Mouse (Mus musculus): ENCODE measurements around the gene Dennd6b. TPM values are rescaled to one million over a fixed set of nuclear protein-coding genes. Genes with fewer than 3 reads are reported as not detected.

Gene Dennd6b
- polyA plus RNA-seq, 1 experiment from 2014 or later, result 14.2 TPM

DNA sequence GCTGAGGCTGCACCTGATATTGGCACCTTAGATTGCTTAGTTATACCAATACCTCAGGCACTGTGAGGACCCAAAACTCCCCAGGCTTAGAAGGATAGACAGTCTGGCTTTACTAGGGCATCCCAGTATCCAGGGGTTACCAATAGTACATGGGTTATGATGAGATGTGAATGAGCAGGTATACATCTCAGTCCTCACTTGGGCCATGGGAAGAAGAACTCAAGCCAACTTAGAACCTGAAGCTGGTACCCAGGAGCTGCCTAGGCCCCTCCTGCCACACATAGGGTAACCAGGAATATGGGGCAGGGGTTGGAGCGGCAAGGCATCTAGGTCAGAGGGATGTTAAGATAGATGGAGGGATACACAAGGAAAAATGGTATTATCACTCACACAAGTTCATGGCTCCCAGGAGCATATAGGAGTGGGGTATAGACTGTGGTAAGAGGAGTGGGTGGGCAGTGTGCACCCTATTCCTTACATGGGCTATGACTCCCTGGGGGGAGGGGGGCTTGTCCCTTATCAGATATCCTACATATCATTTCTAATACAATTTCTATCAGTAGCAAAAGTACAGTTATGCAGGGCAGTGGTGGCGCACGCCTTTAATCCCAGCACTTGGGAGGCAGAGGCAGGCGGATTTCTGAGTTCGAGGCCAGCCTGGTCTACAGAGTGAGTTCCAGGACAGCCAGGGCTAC lies 59.7 kb downstream of the Dennd6b start:
- no peak for DNase-seq (ENCODE audit: low spot score)

Small RNAs within 50 kb of the gene (microRNA-seq; reads per million reads assigned to microRNA genes)
- gene Mir6958 (ENCODE audit: borderline number of aligned reads) (not detected), gene Mir7118 (ENCODE audit: borderline number of aligned reads) (not detected)

Other genes starting within 250 kb of the Dennd6b start
- not detected in 2 replicates for gene Ttll8, start 242.1 kb downstream of the Dennd6b start, polyA plus RNA-seq (2015; fragmentation: Nextera tagmentation; extraction: Ambion mirVana)
- gene Mlc1, start 217.5 kb downstream of the Dennd6b start, polyA plus RNA-seq (2015; fragmentation: Nextera tagmentation; extraction: Ambion mirVana), result 0.08 TPM in 1 of 2 replicates, not detected in the other
- gene Mov10l1, start 213.6 kb downstream of the Dennd6b start, polyA plus RNA-seq (2015; fragmentation: Nextera tagmentation; extraction: Ambion mirVana), result 0.22 TPM in 1 of 2 replicates, not detected in the other
- gene Panx2, start 136.8 kb downstream of the Dennd6b start, polyA plus RNA-seq (2015; fragmentation: Nextera tagmentation; extraction: Ambion mirVana), result 0.04 and 0.06 TPM in 2 replicates
- gene Trabd, start 121.4 kb downstream of the Dennd6b start, polyA plus RNA-seq (2015; fragmentation: Nextera tagmentation; extraction: Ambion mirVana), result 40.1 and 42.2 TPM in 2 replicates
- gene Selenoo, start 107.4 kb downstream of the Dennd6b start, polyA plus RNA-seq (2015; fragmentation: Nextera tagmentation; extraction: Ambion mirVana), result 17.1 and 18.1 TPM in 2 replicates
- gene Tubgcp6, start 73.4 kb downstream of the Dennd6b start, polyA plus RNA-seq (2015; fragmentation: Nextera tagmentation; extraction: Ambion mirVana), result 9.8 and 12.5 TPM in 2 replicates
- gene Hdac10, start 67.8 kb downstream of the Dennd6b start, polyA plus RNA-seq (2015; fragmentation: Nextera tagmentation; extraction: Ambion mirVana), result 16.4 and 17.7 TPM in 2 replicates
- gene Mapk12, start 55.8 kb downstream of the Dennd6b start, polyA plus RNA-seq (2015; fragmentation: Nextera tagmentation; extraction: Ambion mirVana), result 1.2 TPM in 2 replicates
- gene Mapk11, start 46.9 kb downstream of the Dennd6b start, polyA plus RNA-seq (2015; fragmentation: Nextera tagmentation; extraction: Ambion mirVana), result 4.9 and 5.6 TPM in 2 replicates
- gene Plxnb2, start 15.7 kb downstream of the Dennd6b start, polyA plus RNA-seq (2015; fragmentation: Nextera tagmentation; extraction: Ambion mirVana), result 19.0 and 19.4 TPM in 2 replicates
- 30.8 and 38.2 TPM in 2 replicates for gene Ppp6r2, start 15.1 kb upstream of the Dennd6b start, polyA plus RNA-seq (2015; fragmentation: Nextera tagmentation; extraction: Ambion mirVana)
- 50.2 and 68.3 TPM in 2 replicates for gene Sbf1, start 118.8 kb upstream of the Dennd6b start, polyA plus RNA-seq (2015; fragmentation: Nextera tagmentation; extraction: Ambion mirVana)
- 0.57 and 0.75 TPM in 2 replicates for gene Adm2, start 126.2 kb upstream of the Dennd6b start, polyA plus RNA-seq (2015; fragmentation: Nextera tagmentation; extraction: Ambion mirVana)
- gene Miox, start 137.9 kb upstream of the Dennd6b start, polyA plus RNA-seq (2015; fragmentation: Nextera tagmentation; extraction: Ambion mirVana), result not detected in 2 replicates
- 40.5 and 42.9 TPM in 2 replicates for gene Lmf2, start 159.2 kb upstream of the Dennd6b start, polyA plus RNA-seq (2015; fragmentation: Nextera tagmentation; extraction: Ambion mirVana)
- 175 and 195 TPM in 2 replicates for gene Ncaph2, start 159.2 kb upstream of the Dennd6b start, polyA plus RNA-seq (2015; fragmentation: Nextera tagmentation; extraction: Ambion mirVana)
- 9.0 and 9.2 TPM in 2 replicates for gene Sco2, start 177.3 kb upstream of the Dennd6b start, polyA plus RNA-seq (2015; fragmentation: Nextera tagmentation; extraction: Ambion mirVana)
- gene Tymp, start 180.5 kb upstream of the Dennd6b start, polyA plus RNA-seq (2015; fragmentation: Nextera tagmentation; extraction: Ambion mirVana), result 1.9 and 2.1 TPM in 2 replicates
- 2.9 and 4.5 TPM in 2 replicates for gene Odf3b, start 182.8 kb upstream of the Dennd6b start, polyA plus RNA-seq (2015; fragmentation: Nextera tagmentation; extraction: Ambion mirVana)
- not detected in 2 replicates for gene Klhdc7b, start 188.4 kb upstream of the Dennd6b start, polyA plus RNA-seq (2015; fragmentation: Nextera tagmentation; extraction: Ambion mirVana)
- gene Syce3, start 214.0 kb upstream of the Dennd6b start, polyA plus RNA-seq (2015; fragmentation: Nextera tagmentation; extraction: Ambion mirVana), result not detected in 2 replicates
- 0.46 and 0.96 TPM in 2 replicates for gene Cpt1b, start 229.4 kb upstream of the Dennd6b start, polyA plus RNA-seq (2015; fragmentation: Nextera tagmentation; extraction: Ambion mirVana)
- 2.5 and 5.1 TPM in 2 replicates for gene C730034F03Rik, start 233.1 kb upstream of the Dennd6b start, polyA plus RNA-seq (2015; fragmentation: Nextera tagmentation; extraction: Ambion mirVana)
- gene Gm44502, start 233.2 kb upstream of the Dennd6b start, polyA plus RNA-seq (2015; fragmentation: Nextera tagmentation; extraction: Ambion mirVana), result not detected in 2 replicates
- gene Chkb, start 233.4 kb upstream of the Dennd6b start, polyA plus RNA-seq (2015; fragmentation: Nextera tagmentation; extraction: Ambion mirVana), result 62.6 and 70.8 TPM in 2 replicates

Data from thymus, postnatal 0 days (tissue).